Mouse (Mus musculus): Measurements from ENCODE around the gene Ubr4. TPM values are rescaled to one million over a fixed set of nuclear protein-coding genes. Genes with fewer than 3 reads are reported as not detected.
"Not testable (repeated sequence)": the region's sequence is repeated elsewhere in the genome, so short reads cannot be mapped to it uniquely, and the experiment has no call there.

The Ubr4 gene
- polyA plus RNA-seq, 1 experiment: 52.8 TPM

GRCm38 (mm10) chr4:139368038-139368437 lies 15.6 kb downstream of the Ubr4 start:
- Histone ChIP-seq H3K4me3 (replicated peaks; ENCODE audit: control insufficient read depth, low read depth, low read length) (no peak overlapping the region), H3K4me1 (ENCODE audit: control insufficient read depth, insufficient read depth, low read length) (no peaks in the 10 kb centered on the region), H3K27ac (ENCODE audit: control insufficient read depth, insufficient read depth, low read depth, low read length, poor library complexity) (no peak overlapping the region)
- WGBS: 89% methylated on average over 5 of the region's 5 CpGs
- TF ChIP-seq CTCF (IDR thresholded peaks at IDR 0.05; ENCODE audit: control insufficient read depth, insufficient read depth, low read length): no peak
- no peak for TF ChIP-seq POLR2A (IDR thresholded peaks at IDR 0.05; ENCODE audit: borderline replicate concordance, control insufficient read depth, low read depth, low read length)

GRCm38 (mm10) chr4:139373130-139373529 lies 20.7 kb downstream of the Ubr4 start:
- 88% methylated on average over 4 of the region's 4 CpGs for WGBS
- Histone ChIP-seq H3K27ac (ENCODE audit: control insufficient read depth, insufficient read depth, low read depth, low read length, poor library complexity) (no peak overlapping the region), H3K4me1 (ENCODE audit: control insufficient read depth, insufficient read depth, low read length) (no peaks in the 10 kb centered on the region), H3K4me3 (replicated peaks; ENCODE audit: control insufficient read depth, low read depth, low read length) (no peak overlapping the region)
- TF ChIP-seq POLR2A (IDR thresholded peaks at IDR 0.05; ENCODE audit: borderline replicate concordance, control insufficient read depth, low read depth, low read length) (no peak), CTCF (IDR thresholded peaks at IDR 0.05; ENCODE audit: control insufficient read depth, insufficient read depth, low read length) (no peak)

GRCm38 (mm10) chr4:139373531-139373930 lies 21.1 kb downstream of the Ubr4 start:
- Histone ChIP-seq H3K27ac (ENCODE audit: control insufficient read depth, insufficient read depth, low read depth, low read length, poor library complexity) (no peak overlapping the region), H3K4me3 (replicated peaks; ENCODE audit: control insufficient read depth, low read depth, low read length) (no peak overlapping the region), H3K4me1 (ENCODE audit: control insufficient read depth, insufficient read depth, low read length) (no peaks in the 10 kb centered on the region)
- 86% methylated on average over 10 of the region's 10 CpGs for WGBS
- TF ChIP-seq CTCF (IDR thresholded peaks at IDR 0.05; ENCODE audit: control insufficient read depth, insufficient read depth, low read length) (no peak), POLR2A (IDR thresholded peaks at IDR 0.05; ENCODE audit: borderline replicate concordance, control insufficient read depth, low read depth, low read length) (no peak)

DNA sequence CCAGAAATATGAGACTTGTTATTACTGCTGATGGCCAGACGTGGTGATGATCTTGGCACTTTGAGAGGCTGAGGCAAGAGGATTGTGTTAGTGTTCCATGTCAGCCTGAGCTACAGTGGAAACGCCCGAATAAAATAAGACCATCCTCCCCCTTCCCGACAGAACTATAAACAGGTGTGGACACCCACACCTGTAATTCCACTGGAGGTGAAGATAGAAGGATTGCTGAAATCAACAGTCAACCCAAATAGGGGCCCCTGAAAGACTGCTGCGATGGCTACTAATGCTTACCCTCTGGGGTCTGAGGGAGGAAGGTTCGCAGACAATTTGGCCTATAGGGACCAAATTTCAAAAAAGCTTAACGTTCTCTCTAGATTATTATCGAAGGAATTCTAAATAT lies 27.3 kb downstream of the Ubr4 start:
- H3K4me1 ChIP-seq (ENCODE audit: control insufficient read depth, insufficient read depth, low read length): peaks cover 4% of the 10 kb centered on the region; the same call in 1 of the 2 replicates
- no peak overlapping the region for H3K27ac ChIP-seq (ENCODE audit: control insufficient read depth, insufficient read depth, low read depth, low read length, poor library complexity)
- H3K4me3 ChIP-seq (replicated peaks; ENCODE audit: control insufficient read depth, low read depth, low read length): peak overlapping the region; percentile 96
- TF ChIP-seq CTCF (IDR thresholded peaks at IDR 0.05; ENCODE audit: control insufficient read depth, insufficient read depth, low read length): no peak
- no peak for TF ChIP-seq POLR2A (IDR thresholded peaks at IDR 0.05; ENCODE audit: borderline replicate concordance, control insufficient read depth, low read depth, low read length)
- WGBS: 5% methylated on average over 8 of the region's 8 CpGs

DNA sequence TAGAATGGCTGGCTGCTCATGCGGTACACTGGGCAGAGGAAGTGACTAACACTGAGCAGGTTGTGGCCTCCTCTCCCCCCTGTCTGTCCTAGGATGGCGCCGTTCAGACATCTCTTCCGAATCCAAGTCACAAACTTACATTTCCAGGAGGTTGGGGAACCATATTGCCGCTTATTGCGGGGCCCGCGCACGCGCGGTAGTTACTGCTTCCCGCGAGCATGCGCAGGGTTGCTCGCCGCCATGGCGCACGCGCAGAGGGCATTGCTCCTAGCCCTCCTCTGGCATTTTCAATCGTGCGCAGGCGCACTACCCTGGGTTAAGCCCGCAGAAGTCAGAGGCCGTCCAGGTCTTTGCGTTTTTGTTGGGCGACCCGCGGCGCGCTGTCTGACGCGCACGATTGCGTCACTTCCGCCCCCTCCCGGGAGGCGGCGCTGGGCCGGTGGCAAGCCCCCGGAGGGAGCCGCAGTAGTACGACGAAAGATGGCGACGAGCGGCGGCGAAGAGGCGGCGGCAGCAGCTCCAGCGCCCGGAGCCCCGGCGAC lies 27.9 kb downstream of the Ubr4 start:
- Histone ChIP-seq H3K4me3 (replicated peaks; ENCODE audit: control insufficient read depth, low read depth, low read length) (peak overlapping the region; percentile 96), H3K4me1 (ENCODE audit: control insufficient read depth, insufficient read depth, low read length) (peaks cover 4% of the 10 kb centered on the region; the same call in 1 of the 2 replicates), H3K27ac (ENCODE audit: control insufficient read depth, insufficient read depth, low read depth, low read length, poor library complexity) (peak overlapping the region; percentile 96)
- TF ChIP-seq CTCF (IDR thresholded peaks at IDR 0.05; ENCODE audit: control insufficient read depth, insufficient read depth, low read length): no peak
- TF ChIP-seq POLR2A (IDR thresholded peaks at IDR 0.05; ENCODE audit: borderline replicate concordance, control insufficient read depth, low read depth, low read length): peak; percentile 62; the same call in 1 of the 2 replicates
- under 1% methylated on average over 54 of the region's 54 CpGs for WGBS

GRCm38 (mm10) chr4:139380775-139381451 lies 28.5 kb downstream of the Ubr4 start:
- peak overlapping the region; percentile 96 for H3K4me3 ChIP-seq (replicated peaks; ENCODE audit: control insufficient read depth, low read depth, low read length)
- H3K4me1 ChIP-seq (ENCODE audit: control insufficient read depth, insufficient read depth, low read length): peaks cover 4% of the 10 kb centered on the region; the same call in 1 of the 2 replicates
- under 1% methylated on average over 44 of the region's 44 CpGs for WGBS
- TF ChIP-seq POLR2A (IDR thresholded peaks at IDR 0.05; ENCODE audit: borderline replicate concordance, control insufficient read depth, low read depth, low read length) (no peak), CTCF (IDR thresholded peaks at IDR 0.05; ENCODE audit: control insufficient read depth, insufficient read depth, low read length) (no peak)
- peak overlapping the region; percentile 96 for H3K27ac ChIP-seq (ENCODE audit: control insufficient read depth, insufficient read depth, low read depth, low read length, poor library complexity)

- no peak for TF ChIP-seq CTCF (IDR thresholded peaks at IDR 0.05; ENCODE audit: control insufficient read depth, insufficient read depth, low read length)
- no peak for TF ChIP-seq POLR2A (IDR thresholded peaks at IDR 0.05; ENCODE audit: borderline replicate concordance, control insufficient read depth, low read depth, low read length)
- Histone ChIP-seq H3K27ac (ENCODE audit: control insufficient read depth, insufficient read depth, low read depth, low read length, poor library complexity) (no peak overlapping the region), H3K4me3 (replicated peaks; ENCODE audit: control insufficient read depth, low read depth, low read length) (peak overlapping the region; percentile 96)
Measured at GRCm38 (mm10) chr4:139381452-139381845, 29.0 kb downstream of the Ubr4 start.

GRCm38 (mm10) chr4:139382231-139382630 lies 29.8 kb downstream of the Ubr4 start:
- H3K4me3 ChIP-seq (replicated peaks; ENCODE audit: control insufficient read depth, low read depth, low read length): peak overlapping the region; percentile 68
- 14% methylated on average over 7 of the region's 7 CpGs for WGBS
- peaks cover 4% of the 10 kb centered on the region; the same call in 1 of the 2 replicates for H3K4me1 ChIP-seq (ENCODE audit: control insufficient read depth, insufficient read depth, low read length)
- TF ChIP-seq CTCF (IDR thresholded peaks at IDR 0.05; ENCODE audit: control insufficient read depth, insufficient read depth, low read length) (no peak), POLR2A (IDR thresholded peaks at IDR 0.05; ENCODE audit: borderline replicate concordance, control insufficient read depth, low read depth, low read length) (no peak)
- H3K27ac ChIP-seq (ENCODE audit: control insufficient read depth, insufficient read depth, low read depth, low read length, poor library complexity): peak overlapping the region; percentile 24; the same call in 1 of the 2 replicates

More at GRCm38 (mm10) chr4:139381452-139381845, 29.0 kb downstream of the Ubr4 start:
- peaks cover 4% of the 10 kb centered on the region; the same call in 1 of the 2 replicates for H3K4me1 ChIP-seq (ENCODE audit: control insufficient read depth, insufficient read depth, low read length)
- WGBS: 6% methylated on average over 4 of the region's 4 CpGs

- WGBS: 93% methylated on average over 5 of the region's 5 CpGs
- H3K4me1 ChIP-seq (ENCODE audit: control insufficient read depth, insufficient read depth, low read length); H3K27ac ChIP-seq (ENCODE audit: control insufficient read depth, insufficient read depth, low read depth, low read length, poor library complexity); H3K4me3 ChIP-seq (replicated peaks; ENCODE audit: control insufficient read depth, low read depth, low read length): not testable (repeated sequence)
Measured at GRCm38 (mm10) chr4:139385841-139386240, 33.4 kb downstream of the Ubr4 start.

Data from bone marrow, adult 2 months (tissue).